Mouse (Mus musculus): ENCODE results near the gene Fgfr2.

Gene Fgfr2

GRCm38 (mm10) chr7:133085408-133085807, 37.7 kb downstream of the Fgfr2 start:
- no peak for DNase-seq (ENCODE audit: low spot score)

DNA sequence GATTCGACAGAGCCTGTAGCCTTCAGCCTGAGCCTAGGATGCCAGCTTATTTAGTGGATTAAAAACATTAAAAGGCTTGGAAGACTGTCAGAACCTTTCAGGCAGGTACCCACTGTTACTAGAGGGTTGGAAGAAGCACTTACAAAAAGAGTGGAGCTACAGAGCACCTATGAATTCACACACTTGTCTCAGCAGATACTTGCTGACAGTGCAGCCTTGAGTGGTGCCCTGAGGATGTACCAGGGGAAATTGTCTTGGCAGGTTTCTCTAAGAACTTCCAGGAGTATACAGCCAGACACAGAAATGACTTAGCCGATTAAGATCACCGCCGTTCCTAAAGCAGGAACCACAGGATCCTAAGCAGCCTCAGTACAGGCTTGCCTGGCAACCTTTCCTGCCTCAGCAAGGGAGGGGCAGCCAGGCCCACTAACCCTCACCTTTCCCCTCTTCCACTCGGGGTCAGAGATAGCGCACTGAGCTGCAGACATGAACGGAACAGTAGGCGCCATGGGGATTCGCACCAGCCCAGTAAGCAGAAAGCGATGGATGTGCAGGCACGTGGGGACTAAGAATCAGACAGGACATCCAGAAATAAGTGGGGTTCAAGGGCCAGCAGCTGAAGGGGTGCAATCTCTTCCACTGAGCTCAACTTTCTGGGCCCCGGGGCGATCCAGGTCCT, 39.1 kb downstream of the Fgfr2 start:
- no peak for DNase-seq (ENCODE audit: low spot score)

DNA sequence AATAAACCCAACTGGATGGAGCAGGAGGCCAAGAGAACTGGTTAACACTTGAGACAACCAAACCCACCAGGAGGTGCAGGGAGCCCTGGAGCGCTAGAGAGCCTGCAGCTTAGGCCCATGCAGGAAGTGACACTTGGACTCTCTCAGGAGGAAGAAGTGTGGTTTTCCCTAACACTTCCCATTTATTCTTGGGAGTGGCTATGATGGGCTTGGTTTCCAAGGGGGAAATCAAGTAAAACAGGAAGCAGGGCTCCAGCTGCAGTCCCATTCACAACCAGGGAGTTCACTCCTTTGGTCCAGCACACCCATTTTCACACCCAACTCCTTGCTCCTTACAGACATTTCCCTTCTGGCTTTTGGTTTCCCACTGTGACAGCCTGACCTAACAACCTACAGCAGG, 44.2 kb downstream of the Fgfr2 start:
- no peak for DNase-seq (ENCODE audit: low spot score)

- DNase-seq (ENCODE audit: low spot score): no peak
Observed at GRCm38 (mm10) chr7:133074462-133075133, 48.6 kb downstream of the Fgfr2 start.

- no peak for DNase-seq (ENCODE audit: low spot score)
Observed at GRCm38 (mm10) chr7:133073147-133073651, 50.0 kb downstream of the Fgfr2 start.

DNA sequence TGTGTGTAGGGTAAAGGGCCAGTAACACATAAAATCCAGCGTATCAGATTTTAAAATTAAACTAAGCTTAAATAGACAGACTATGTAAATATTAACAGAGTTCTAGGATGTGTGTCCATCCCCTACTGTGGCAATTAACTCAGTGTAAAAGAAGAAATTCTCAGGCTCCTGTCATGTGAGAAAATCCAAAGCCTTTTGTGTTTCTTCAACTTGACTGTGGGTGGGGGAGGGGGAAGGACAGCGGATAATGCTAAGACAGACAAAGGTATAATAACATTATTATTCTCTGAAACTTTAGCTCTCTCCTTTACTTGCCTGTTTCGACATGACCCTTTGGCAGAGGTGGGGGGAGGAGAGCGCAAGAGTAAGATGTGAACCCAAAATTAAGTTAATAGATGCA, 50.6 kb downstream of the Fgfr2 start:
- no peak for DNase-seq (ENCODE audit: low spot score)

- DNase-seq (ENCODE audit: low spot score): no peak
Observed at GRCm38 (mm10) chr7:133067321-133067841, 55.8 kb downstream of the Fgfr2 start.

- no peak for DNase-seq (ENCODE audit: low spot score)
Observed at GRCm38 (mm10) chr7:133066776-133067175, 56.4 kb downstream of the Fgfr2 start.

DNA sequence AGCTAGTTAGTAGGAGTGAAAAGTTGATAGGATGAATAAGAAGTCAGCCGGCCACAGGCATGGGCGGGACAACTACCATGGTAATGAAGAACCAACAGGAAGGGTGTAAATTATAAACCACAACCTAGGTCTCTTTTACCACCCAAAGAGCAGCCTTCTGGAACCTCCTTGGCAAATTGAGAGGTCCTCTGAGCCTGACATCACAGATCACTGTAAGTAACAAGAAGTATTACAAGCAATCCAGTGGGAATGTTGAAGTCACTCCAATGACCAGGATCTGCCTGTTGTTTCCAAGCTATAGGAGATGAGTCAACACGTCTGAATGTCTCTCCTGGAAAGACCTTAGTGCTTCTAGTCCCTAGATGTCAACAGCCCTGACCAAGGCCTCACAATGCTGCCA, 61.1 kb downstream of the Fgfr2 start:
- DNase-seq (ENCODE audit: low spot score): no peak

GRCm38 (mm10) chr7:133060170-133060569, 63.0 kb downstream of the Fgfr2 start:
- DNase-seq (ENCODE audit: low spot score): no peak

GRCm38 (mm10) chr7:133059517-133060104, 63.5 kb downstream of the Fgfr2 start:
- no peak for DNase-seq (ENCODE audit: low spot score)

- DNase-seq (ENCODE audit: low spot score): no peak
Observed at GRCm38 (mm10) chr7:133059150-133059509, 64.0 kb downstream of the Fgfr2 start.

- DNase-seq (ENCODE audit: low spot score): no peak
Observed at GRCm38 (mm10) chr7:133058496-133059149, 64.5 kb downstream of the Fgfr2 start.

DNA sequence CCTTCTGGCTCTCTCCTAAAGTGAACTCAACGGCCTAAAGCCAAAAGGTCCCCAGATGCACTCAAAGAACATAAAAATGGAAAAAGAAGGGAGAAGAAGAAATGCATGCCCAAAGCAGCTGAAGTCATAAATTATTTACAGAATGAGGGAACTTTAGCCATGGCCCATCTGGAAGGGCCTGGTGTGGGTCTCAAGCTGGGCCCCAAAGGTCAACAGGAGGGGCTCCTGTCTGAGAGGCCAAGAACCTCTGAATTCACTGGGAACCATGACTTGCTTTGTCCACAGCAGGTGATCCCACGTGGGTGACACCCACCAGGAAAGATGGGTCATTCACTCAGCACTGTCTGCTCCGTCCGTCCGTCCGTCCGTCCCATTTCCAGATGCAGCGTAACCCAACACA, 66.2 kb downstream of the Fgfr2 start:
- no peak for DNase-seq (ENCODE audit: low spot score)

GRCm38 (mm10) chr7:133054486-133054885, 68.7 kb downstream of the Fgfr2 start:
- no peak for DNase-seq (ENCODE audit: low spot score)

DNA sequence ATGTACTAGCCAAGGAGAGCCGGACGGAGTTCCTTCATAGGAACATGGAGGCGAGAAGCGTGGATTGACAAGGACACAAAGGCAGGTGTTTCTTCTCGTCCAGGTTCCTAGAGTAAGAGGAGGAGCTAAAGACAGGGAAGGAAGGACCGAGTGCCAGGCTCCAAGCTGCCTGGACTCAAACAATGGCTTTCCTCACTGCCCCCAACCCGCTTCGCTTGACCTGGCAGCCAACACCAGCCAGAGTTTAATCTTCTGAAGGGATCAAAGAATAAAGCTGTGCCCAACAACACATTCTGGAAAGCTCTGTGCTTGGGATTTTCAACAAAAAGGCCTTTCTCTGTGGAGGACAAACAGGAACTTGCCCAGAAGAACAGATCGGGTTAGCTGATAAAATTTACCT, 69.4 kb downstream of the Fgfr2 start:
- DNase-seq (ENCODE audit: low spot score): no peak

DNA sequence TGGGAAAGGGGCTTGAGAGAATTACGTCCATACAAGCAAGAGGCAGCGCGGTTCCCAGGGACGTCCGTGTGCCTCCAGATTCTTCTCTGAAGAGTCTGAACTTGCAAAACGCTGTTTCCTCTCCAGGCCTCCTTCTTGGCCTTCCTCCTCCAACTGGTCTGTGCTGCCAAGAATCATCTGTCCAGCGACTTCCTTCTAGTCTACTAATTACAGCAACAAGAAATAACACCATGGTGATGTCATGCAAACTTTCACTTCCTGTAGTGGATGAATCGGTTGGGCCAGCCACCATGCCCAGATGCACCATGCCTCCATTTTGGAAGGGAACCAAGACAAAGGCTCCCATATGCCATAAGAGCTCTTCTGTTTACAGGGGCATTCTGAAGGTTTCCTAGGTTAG, 70.3 kb downstream of the Fgfr2 start:
- DNase-seq (ENCODE audit: low spot score): no peak

- no peak for DNase-seq (ENCODE audit: low spot score)
Observed at GRCm38 (mm10) chr7:133050681-133051080, 72.5 kb downstream of the Fgfr2 start.

DNA sequence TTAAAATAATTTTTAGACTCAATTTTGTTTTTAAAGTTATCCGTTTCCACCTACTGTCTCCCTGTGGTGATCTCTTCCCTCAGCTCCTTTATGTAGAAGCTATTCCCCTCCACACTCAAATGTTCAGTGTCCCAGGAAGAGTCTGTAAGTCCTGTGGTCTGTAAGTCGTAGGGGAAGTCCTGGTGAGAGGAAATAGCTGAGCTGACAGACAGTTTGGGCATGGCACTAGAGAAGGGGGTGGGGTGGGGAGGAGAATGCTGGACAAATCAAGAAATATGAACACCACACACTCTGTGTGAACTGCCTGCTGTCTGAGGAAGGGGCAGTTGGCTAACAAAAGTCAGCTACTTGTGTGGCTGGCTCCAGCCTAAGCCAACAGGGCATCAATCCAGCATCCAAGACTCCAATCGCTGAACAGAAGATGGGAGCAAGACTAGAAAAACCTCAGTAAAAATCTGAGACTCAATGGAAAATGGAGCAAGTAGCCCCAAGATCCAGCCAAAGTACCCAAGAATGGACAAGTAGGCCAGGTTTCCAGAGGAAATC, 75.0 kb downstream of the Fgfr2 start:
- no peak for DNase-seq (ENCODE audit: low spot score)

DNA sequence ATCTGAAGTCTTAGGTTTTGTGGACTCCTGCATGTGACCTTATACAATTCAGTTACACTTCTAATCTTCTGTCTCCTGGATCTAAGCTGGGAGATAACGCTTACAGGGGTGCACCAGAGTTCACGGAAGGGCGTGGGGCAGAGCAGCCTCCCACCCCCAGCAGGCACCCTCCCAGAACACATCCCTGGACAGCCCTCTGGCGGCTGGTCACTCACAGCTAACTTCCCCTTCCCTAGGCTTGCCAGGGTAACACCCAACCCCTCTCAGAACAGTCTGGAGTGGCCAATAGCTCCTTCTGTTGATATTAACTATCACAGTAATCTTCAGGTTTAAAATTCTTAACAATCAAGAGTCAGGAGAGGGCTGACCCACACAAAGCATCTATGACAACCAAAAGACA, 75.9 kb downstream of the Fgfr2 start:
- DNase-seq (ENCODE audit: low spot score): no peak

DNA sequence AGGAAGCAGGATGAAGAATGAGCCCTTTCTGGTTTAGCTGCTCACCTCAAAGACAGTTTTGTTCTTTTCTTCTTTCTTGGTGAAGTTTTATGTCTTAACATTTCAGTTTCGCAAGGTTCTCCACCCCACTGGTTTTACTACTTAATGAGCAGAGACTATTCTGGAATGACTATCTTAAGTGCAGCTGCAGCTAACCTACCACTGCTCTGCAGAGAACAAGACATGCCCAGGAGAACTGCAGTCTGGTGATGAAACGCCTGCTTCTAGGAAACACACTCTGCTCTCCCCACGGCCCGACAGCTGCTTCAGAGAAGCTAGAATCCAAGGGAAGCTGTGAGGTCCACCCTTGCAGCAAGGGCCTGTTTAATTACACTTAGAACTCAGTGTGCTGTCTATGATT, 78.4 kb downstream of the Fgfr2 start:
- DNase-seq (ENCODE audit: low spot score): no peak

GRCm38 (mm10) chr7:133041784-133042183, 81.4 kb downstream of the Fgfr2 start:
- no peak for DNase-seq (ENCODE audit: low spot score)

All from T-cell, adult 2 months (primary cell).